Mouse (Mus musculus) erythroblast, adult 5-6 weeks (primary cell): ENCODE measurements around the gene Atad2b. TPM values are rescaled to one million over a fixed set of nuclear protein-coding genes. Genes with fewer than 3 reads are reported as not detected.

Experiments
- ATAC-seq: replicated peaks from 2 replicates; pipeline ENCODE4 v1.8.0; 2016; ENCODE audit warnings: moderate number of reproducible peaks, mild to moderate bottlenecking, moderate TSS enrichment, inconsistent platforms; ENCODE audit not compliant: poor library complexity, low FRiP score, severe bottlenecking
- total RNA-seq, 2 experiments: library from RNA; stranded (forward) in 1 of 2; stranded (reverse) in 1 of 2; fragments of 150-400 nt in 1 of 2; fragments of 200-764, 138-1000 nt in 1 of 2; gene quantifications; 2 replicates each; pipeline versions ENCODE4 v1.2.3 to v1.2.4; 2015 to 2017; ENCODE audit warnings: low replicate concordance in 2 of 2

Atad2b gene
- total RNA-seq, 2 experiments from 2014 or later: 59.0 to 70.3 TPM

GRCm38 (mm10) chr12:5044141-5044540, 127.0 kb downstream of the Atad2b start:
- ATAC-seq: no peak

- no peak for ATAC-seq
Observed at GRCm38 (mm10) chr12:5048104-5048503, 131.0 kb downstream of the Atad2b start.

GRCm38 (mm10) chr12:5067590-5067989, 150.4 kb downstream of the Atad2b start:
- no peak for ATAC-seq

- no peak for ATAC-seq
Observed at GRCm38 (mm10) chr12:5070131-5070530, 153.0 kb downstream of the Atad2b start.

- no peak for ATAC-seq
Observed at GRCm38 (mm10) chr12:5073191-5073590, 156.0 kb downstream of the Atad2b start.

- no peak for ATAC-seq
Observed at GRCm38 (mm10) chr12:5081480-5081879, 164.3 kb downstream of the Atad2b start.

- ATAC-seq: no peak
Observed at GRCm38 (mm10) chr12:5084714-5085113, 167.6 kb downstream of the Atad2b start.

GRCm38 (mm10) chr12:5087787-5088519, 170.8 kb downstream of the Atad2b start:
- no peak for ATAC-seq

GRCm38 (mm10) chr12:5088639-5089038, 171.5 kb downstream of the Atad2b start:
- no peak for ATAC-seq

Other genes starting within 250 kb of the Atad2b start
- gene Fam228a, start 178.9 kb upstream of the Atad2b start, total RNA-seq (2015; ENCODE audit: low replicate concordance): not detected in 2 replicates
- 1.7 TPM in 1 of 2 replicates, not detected in the other for gene Fam228a, start 178.9 kb upstream of the Atad2b start, total RNA-seq (2017; ENCODE audit: low replicate concordance)
- gene Pfn4, start 148.3 kb upstream of the Atad2b start, total RNA-seq (2015; ENCODE audit: low replicate concordance): not detected in 2 replicates
- 2.7 TPM in 1 of 2 replicates, not detected in the other for gene Pfn4, start 148.3 kb upstream of the Atad2b start, total RNA-seq (2017; ENCODE audit: low replicate concordance)
- gene Fam228b, start 148.1 kb upstream of the Atad2b start, total RNA-seq (2015; ENCODE audit: low replicate concordance): not detected in 2 replicates
- gene Fam228b, start 148.1 kb upstream of the Atad2b start, total RNA-seq (2017; ENCODE audit: low replicate concordance): not detected in 2 replicates
- gene Sf3b6, start 99.8 kb upstream of the Atad2b start, total RNA-seq (2015; ENCODE audit: low replicate concordance): 94.0 and 156 TPM in 2 replicates
- gene Sf3b6, start 99.8 kb upstream of the Atad2b start, total RNA-seq (2017; ENCODE audit: low replicate concordance): 52.9 and 65.2 TPM in 2 replicates
- gene Fkbp1b, start 75.8 kb upstream of the Atad2b start, total RNA-seq (2015; ENCODE audit: low replicate concordance): not detected in 2 replicates
- gene Fkbp1b, start 75.8 kb upstream of the Atad2b start, total RNA-seq (2017; ENCODE audit: low replicate concordance): 2.1 and 3.9 TPM in 2 replicates
- gene Wdcp, start 74.0 kb upstream of the Atad2b start, total RNA-seq (2015; ENCODE audit: low replicate concordance): 0.19 and 1.9 TPM in 2 replicates
- 1.1 and 1.2 TPM in 2 replicates for gene Wdcp, start 74.0 kb upstream of the Atad2b start, total RNA-seq (2017; ENCODE audit: low replicate concordance)
- 137 and 176 TPM in 2 replicates for gene Mfsd2b, start 43.0 kb upstream of the Atad2b start, total RNA-seq (2015; ENCODE audit: low replicate concordance)
- 199 and 226 TPM in 2 replicates for gene Mfsd2b, start 43.0 kb upstream of the Atad2b start, total RNA-seq (2017; ENCODE audit: low replicate concordance)
- gene Ubxn2a, start 9.6 kb upstream of the Atad2b start, total RNA-seq (2015; ENCODE audit: low replicate concordance): 15.9 and 20.9 TPM in 2 replicates
- 30.9 and 40.6 TPM in 2 replicates for gene Ubxn2a, start 9.6 kb upstream of the Atad2b start, total RNA-seq (2017; ENCODE audit: low replicate concordance)